Mouse (Mus musculus) limb, embryonic 11.5 days (tissue): ENCODE data around the gene Cd72. TPM values are rescaled to one million over a fixed set of nuclear protein-coding genes. Genes with fewer than 3 reads are reported as not detected.

Experiments used
- ATAC-seq: fragments of 200-750 bp; cut with Nextera tagmentation; 2 replicates; pipeline ENCODE4 v1.8.0; 2017; ENCODE audit warnings: low read depth; ENCODE audit not compliant: insufficient number of reproducible peaks, low FRiP score, low TSS enrichment
- DNase-seq: peaks from one replicate; pipeline ENCODE4 v3.0.0-alpha.2; 2015; ENCODE audit warnings: low spot score
- H3K27ac ChIP-seq: fragments of 300-500 bp; sonication (generic); replicated peaks from 2 replicates; pipeline ENCODE4 v1.5.1; 2014; ENCODE audit warnings: low read depth, mild to moderate bottlenecking, low read length
- H3K27me3 ChIP-seq: fragments of 300-500 bp; sonication (generic); 2 replicates; pipeline ENCODE4 v1.6.1; 2014; ENCODE audit warnings: mild to moderate bottlenecking, low read length, mixed read lengths; ENCODE audit not compliant: control insufficient read depth, insufficient read depth
- H3K36me3 ChIP-seq: fragments of 300-500 bp; sonication (generic); 2 replicates; pipeline ENCODE4 v1.6.1; 2014; ENCODE audit warnings: mild to moderate bottlenecking, low read length, moderate library complexity, mixed read lengths; ENCODE audit not compliant: control insufficient read depth, insufficient read depth
- H3K4me1 ChIP-seq: fragments of 300-500 bp; sonication (generic); 2 replicates; pipeline ENCODE4 v1.6.1; 2014; ENCODE audit warnings: low read length, mixed read lengths; ENCODE audit not compliant: control insufficient read depth, insufficient read depth
- H3K4me2 ChIP-seq: fragments of 300-500 bp; sonication (generic); 2 replicates; pipeline ENCODE4 v1.6.1; 2014; ENCODE audit warnings: low read depth, mild to moderate bottlenecking, moderate library complexity; ENCODE audit not compliant: severe bottlenecking
- H3K4me3 ChIP-seq: fragments of 300-500 bp; sonication (generic); 2 replicates; pipeline ENCODE4 v1.5.1; 2014; ENCODE audit warnings: low read depth, low read length
- H3K9ac ChIP-seq: fragments of 300-500 bp; sonication (generic); 2 replicates; pipeline ENCODE4 v1.6.1; 2014; ENCODE audit warnings: mild to moderate bottlenecking, low read length
- H3K9me3 ChIP-seq: fragments of 300-500 bp; sonication (generic); 2 replicates; pipeline ENCODE4 v1.6.1; 2016; ENCODE audit warnings: low read length; ENCODE audit not compliant: control insufficient read depth
- WGBS: fragments of 180-500 bp; shearing (Covaris S2); extraction: QIAGEN DNeasy Blood & Tissue Kit; methylation state at CpG from one replicate; pipeline ENCODE4 v1.1.7; 2014; 5-methylcytosine and 5-hydroxymethylcytosine counted together
- polyA plus RNA-seq: library from polyadenylated mRNA; unstranded; fragments of >200 nt; fragmentation: Nextera tagmentation; extraction: Ambion mirVana; gene quantifications from 2 replicates; pipeline ENCODE4 v1.2.1, GENCODE M21; 2014

Cd72 gene
- polyA plus RNA-seq, 1 experiment from 2014 or later: 4.0 TPM

DNA sequence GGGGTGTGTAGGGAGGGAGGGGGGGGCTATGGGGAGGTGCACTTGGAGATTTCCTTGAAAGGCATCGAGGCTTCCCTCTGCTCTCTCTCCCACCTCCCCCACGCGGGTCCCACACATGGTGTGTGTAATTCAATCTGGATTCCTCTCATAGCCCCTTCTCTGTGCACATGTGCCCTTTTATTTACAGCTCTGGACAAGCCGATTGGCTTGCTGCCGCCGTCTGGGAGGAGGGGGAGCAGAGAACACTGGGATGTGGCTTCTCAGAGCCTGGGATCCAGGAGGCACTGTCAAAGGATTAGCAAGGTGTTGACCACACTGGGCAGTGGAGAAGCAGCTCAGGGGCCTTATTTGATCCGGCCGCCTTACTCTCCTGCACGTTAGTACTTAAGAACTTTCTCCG lies 53.5 kb downstream of the Cd72 start:
- peak; percentile 70 for DNase-seq
- Histone ChIP-seq H3K4me3 (no peak overlapping the region), H3K27me3 (no peaks in the 10 kb centered on the region), H3K36me3 (no peaks in the 10 kb centered on the region), H3K27ac (no peak overlapping the region), H3K4me1 (peaks cover 28% of the 10 kb centered on the region; the same call in 1 of the 2 replicates), H3K4me2 (peak overlapping the region; percentile 12; the same call in 1 of the 2 replicates), H3K9me3 (no peaks in the 10 kb centered on the region), H3K9ac (0 out of 2 replicates have a peak overlapping the region, but pooled peaks have one; percentile 12)
- WGBS: 17% methylated on average over 10 of the region's 10 CpGs
- peak; percentile 67; the same call in 1 of the 2 replicates for ATAC-seq

DNA sequence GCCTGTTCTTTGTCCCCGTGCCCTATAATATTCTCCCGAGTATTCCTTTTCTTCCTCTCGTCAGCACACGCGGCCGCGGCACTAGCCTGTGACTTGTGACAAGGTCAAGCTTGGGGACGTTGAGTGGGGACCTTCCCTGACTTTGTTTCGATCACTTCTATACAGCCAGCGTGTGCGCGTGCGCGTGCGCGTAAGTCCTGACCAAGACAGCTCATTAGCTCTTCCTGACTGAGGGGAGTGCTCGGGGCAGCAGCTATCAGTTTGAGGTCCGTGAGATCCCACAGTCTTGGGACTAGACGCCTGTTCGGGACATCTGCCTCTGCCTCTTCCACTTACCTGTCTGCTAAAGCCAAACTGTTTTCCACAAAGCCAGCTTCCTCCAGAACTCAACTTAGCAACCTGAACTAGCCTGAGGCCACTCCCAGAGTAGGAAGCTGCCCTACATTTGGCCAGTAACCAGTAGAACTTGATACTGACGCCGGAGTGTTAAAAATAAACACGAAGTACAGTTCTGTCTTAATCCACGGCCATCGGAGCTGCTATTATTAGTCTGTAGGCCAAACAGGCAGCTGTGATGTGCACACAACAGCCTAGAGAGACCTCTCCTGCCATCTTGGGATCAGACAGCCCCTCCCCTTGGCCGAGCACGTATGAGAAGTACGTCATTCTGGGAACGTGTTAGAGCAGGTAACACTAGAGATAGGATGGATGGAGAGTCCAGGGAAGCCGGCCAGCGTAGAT lies 54.9 kb downstream of the Cd72 start:
- no peak for ATAC-seq
- peaks cover 24% of the 10 kb centered on the region; the same call in 1 of the 2 replicates for H3K4me1 ChIP-seq
- H3K36me3 ChIP-seq: no peaks in the 10 kb centered on the region
- H3K27ac ChIP-seq: 0 out of 2 replicates have a peak overlapping the region, but pooled peaks have one; percentile 18
- WGBS: 82% methylated on average over 31 of the region's 31 CpGs
- no peak overlapping the region for H3K4me3 ChIP-seq
- H3K4me2 ChIP-seq: no peak overlapping the region
- H3K9ac ChIP-seq: no peak overlapping the region
- H3K27me3 ChIP-seq: no peaks in the 10 kb centered on the region
- no peak for DNase-seq
- H3K9me3 ChIP-seq: no peaks in the 10 kb centered on the region

DNA sequence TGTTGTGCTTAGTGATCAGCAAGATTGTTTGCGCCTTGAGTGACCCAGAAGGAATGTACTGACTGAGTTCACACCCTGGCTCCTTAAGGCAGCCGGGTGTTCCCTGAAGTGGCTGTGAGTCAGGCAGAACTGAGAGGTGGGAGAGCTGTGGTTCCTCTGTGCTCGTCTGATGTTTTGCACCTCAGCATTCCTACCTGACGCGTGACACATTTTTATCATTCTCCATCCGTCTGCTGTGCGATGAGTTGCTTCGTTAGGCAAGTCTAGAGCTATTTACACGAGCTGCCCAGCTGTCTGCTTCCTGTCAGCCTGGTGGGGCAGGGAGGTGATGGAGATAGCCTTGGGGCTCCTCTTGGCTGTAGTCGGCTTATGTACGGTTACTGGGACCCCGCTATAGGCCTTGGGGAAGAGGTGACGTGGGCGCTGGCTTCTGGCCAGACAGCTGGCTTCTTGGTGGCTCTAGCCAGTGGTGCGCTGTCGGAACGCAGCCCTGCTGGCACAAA lies 55.5 kb downstream of the Cd72 start:
- DNase-seq: peak; percentile 24
- Histone ChIP-seq H3K4me1 (peaks cover 26% of the 10 kb centered on the region; the same call in 1 of the 2 replicates), H3K4me2 (no peak overlapping the region), H3K27ac (no peak overlapping the region), H3K9ac (no peak overlapping the region), H3K9me3 (no peaks in the 10 kb centered on the region), H3K27me3 (no peaks in the 10 kb centered on the region), H3K4me3 (no peak overlapping the region), H3K36me3 (no peaks in the 10 kb centered on the region)
- ATAC-seq: no peak
- WGBS: 57% methylated on average over 17 of the region's 17 CpGs

DNA sequence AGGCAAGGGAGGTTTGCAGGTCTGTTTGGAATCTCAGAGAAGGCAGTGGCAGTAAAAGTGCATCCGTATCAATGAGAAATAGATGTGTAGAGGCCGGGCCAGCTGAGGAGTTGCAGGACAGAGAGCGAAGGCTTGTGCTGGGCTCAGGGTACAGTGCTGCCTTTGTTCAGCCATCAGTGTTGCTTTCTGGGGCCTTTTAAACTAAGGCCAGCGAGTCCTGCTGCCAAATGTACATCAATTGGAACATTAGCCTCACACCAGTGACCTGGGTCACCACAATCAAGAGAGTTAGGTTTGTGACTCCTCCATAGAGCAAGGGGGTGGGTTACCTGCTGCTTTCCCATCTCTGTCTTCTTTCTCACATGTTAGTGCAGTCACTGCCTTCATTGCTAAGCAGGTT lies 56.4 kb downstream of the Cd72 start:
- Histone ChIP-seq H3K4me1 (peaks cover 26% of the 10 kb centered on the region; the same call in 1 of the 2 replicates), H3K9me3 (no peaks in the 10 kb centered on the region), H3K9ac (no peak overlapping the region), H3K4me3 (no peak overlapping the region), H3K4me2 (no peak overlapping the region), H3K27me3 (no peaks in the 10 kb centered on the region), H3K27ac (no peak overlapping the region), H3K36me3 (no peaks in the 10 kb centered on the region)
- DNase-seq (no peak), ATAC-seq (no peak)
- WGBS: 72% methylated on average over 4 of the region's 4 CpGs

Other genes starting within 250 kb of the Cd72 start
- 0.15 and 0.30 TPM in 2 replicates for gene Atp8b5, start 187.5 kb downstream of the Cd72 start, polyA plus RNA-seq
- gene Rusc2, start 72.6 kb downstream of the Cd72 start, polyA plus RNA-seq: 3.5 and 4.5 TPM in 2 replicates
- gene Fam166b, start 25.5 kb downstream of the Cd72 start, polyA plus RNA-seq: 0.14 TPM in 1 of 2 replicates, not detected in the other
- 9.8 TPM in 2 replicates for gene Tesk1, start 12.7 kb downstream of the Cd72 start, polyA plus RNA-seq
- not detected in 2 replicates for gene Sit1, start 29.1 kb upstream of the Cd72 start, polyA plus RNA-seq
- gene Ccdc107, start 38.3 kb upstream of the Cd72 start, polyA plus RNA-seq: 58.3 and 58.9 TPM in 2 replicates
- 45.6 and 48.2 TPM in 2 replicates for gene Arhgef39, start 45.1 kb upstream of the Cd72 start, polyA plus RNA-seq
- 0.65 and 1.1 TPM in 2 replicates for gene Car9, start 52.3 kb upstream of the Cd72 start, polyA plus RNA-seq
- gene Tpm2, start 69.1 kb upstream of the Cd72 start, polyA plus RNA-seq: 104 and 110 TPM in 2 replicates
- 39.4 and 43.3 TPM in 2 replicates for gene Creb3, start 107.7 kb upstream of the Cd72 start, polyA plus RNA-seq
- 39.1 and 39.5 TPM in 2 replicates for gene Tln1, start 108.1 kb upstream of the Cd72 start, polyA plus RNA-seq
- gene Rgp1, start 124.1 kb upstream of the Cd72 start, polyA plus RNA-seq: 32.6 and 34.1 TPM in 2 replicates
- 20.7 and 20.8 TPM in 2 replicates for gene Gba2, start 124.2 kb upstream of the Cd72 start, polyA plus RNA-seq
- gene Msmp, start 129.9 kb upstream of the Cd72 start, polyA plus RNA-seq: 2.3 TPM in 1 of 2 replicates, not detected in the other
- 7.9 and 8.1 TPM in 2 replicates for gene Npr2, start 177.3 kb upstream of the Cd72 start, polyA plus RNA-seq
- 0.89 and 1.1 TPM in 2 replicates for gene Spag8, start 199.0 kb upstream of the Cd72 start, polyA plus RNA-seq
- gene Hint2, start 201.8 kb upstream of the Cd72 start, polyA plus RNA-seq: 71.4 and 73.9 TPM in 2 replicates
- gene Tmem8b, start 214.3 kb upstream of the Cd72 start, polyA plus RNA-seq: 2.7 and 2.8 TPM in 2 replicates
- 2.6 and 3.0 TPM in 2 replicates for gene Fam221b, start 214.5 kb upstream of the Cd72 start, polyA plus RNA-seq
- not detected in 2 replicates for gene Olfr70, start 246.2 kb upstream of the Cd72 start, polyA plus RNA-seq